Mouse (Mus musculus) C2C12 (cell line): Measurements from ENCODE around the gene Smox. TPM values are rescaled to one million over a fixed set of nuclear protein-coding genes. Genes with fewer than 3 reads are reported as not detected.

ENCODE experiments used
- H3K27me3 ChIP-seq: one replicate; pipeline ENCODE4 v1.6.1; 2011; ENCODE audit not compliant: control insufficient read depth, insufficient read depth, insufficient read length
- H3K36me3 ChIP-seq: one replicate; pipeline ENCODE4 v1.6.1; 2011; ENCODE audit not compliant: control insufficient read depth, insufficient read depth
- H3K4me3 ChIP-seq: one replicate; pipeline ENCODE4 v1.5.1; 2011; ENCODE audit warnings: mild to moderate bottlenecking, control low read depth; ENCODE audit not compliant: poor library complexity, insufficient read depth, severe bottlenecking
- H3K79me2 ChIP-seq: one replicate; pipeline ENCODE4 v1.6.1; 2011; ENCODE audit not compliant: control insufficient read depth, insufficient read depth
- H3K79me3 ChIP-seq: one replicate; pipeline ENCODE4 v1.6.1; 2011; ENCODE audit warnings: low read depth, control low read depth
- H3ac ChIP-seq: one replicate; pipeline ENCODE3; 2011; ENCODE audit warnings: low read depth; ENCODE audit not compliant: control insufficient read depth, insufficient read length
- CEBPB ChIP-seq: IDR thresholded peaks from one replicate; pipeline ENCODE4 v1.6.1; 2011; ENCODE audit warnings: low read depth, mild to moderate bottlenecking, control low read depth, moderate library complexity
- CTCF ChIP-seq: IDR thresholded peaks from one replicate; pipeline ENCODE4 v1.5.1; 2011; ENCODE audit not compliant: control insufficient read depth, insufficient read depth, insufficient read length
- FOSL1 ChIP-seq: IDR thresholded peaks from one replicate; pipeline ENCODE4 v1.8.0; 2011; ENCODE audit warnings: mild to moderate bottlenecking, low read length; ENCODE audit not compliant: poor library complexity, insufficient read depth, severe bottlenecking
- MAX ChIP-seq: IDR thresholded peaks from one replicate; pipeline ENCODE4 v1.6.1; 2011; ENCODE audit warnings: mild to moderate bottlenecking, control low read depth
- MYOD1 ChIP-seq: IDR thresholded peaks from one replicate; pipeline ENCODE4 v1.6.1; 2011; ENCODE audit warnings: low read depth; ENCODE audit not compliant: control insufficient read depth, insufficient read length
- MYOG ChIP-seq: IDR thresholded peaks from one replicate; pipeline ENCODE4 v1.6.1; 2011; ENCODE audit not compliant: control insufficient read depth, insufficient read length; ENCODE audit errors: extremely low read depth
- USF1 ChIP-seq: IDR thresholded peaks from one replicate; pipeline ENCODE4 v1.6.1; 2011; ENCODE audit warnings: low read depth, mild to moderate bottlenecking, control low read depth, moderate library complexity
- polyA plus RNA-seq: library from polyadenylated mRNA; unstranded; fragments of >200 nt; fragmentation: generic; extraction: Trizol; gene quantifications from one replicate; pipeline ENCODE4 v1.2.1, GENCODE M21; 2012; ENCODE audit warnings: missing spikeins

Smox gene
- polyA plus RNA-seq, 1 experiment = 44.7 TPM

GRCm38 (mm10) chr2:131518790-131519189, 27.5 kb downstream of the Smox start:
- no peak for TF ChIP-seq MYOG
- no peak for TF ChIP-seq CTCF
- peaks cover 20% of the 10 kb centered on the region for H3K36me3 ChIP-seq

GRCm38 (mm10) chr2:131520743-131521142, 29.4 kb downstream of the Smox start:
- Histone ChIP-seq H3ac (no peak overlapping the region), H3K36me3 (peaks cover 20% of the 10 kb centered on the region), H3K4me3 (no peak overlapping the region), H3K27me3 (no peaks in the 10 kb centered on the region), H3K79me2 (no peaks in the 10 kb centered on the region), H3K79me3 (no peaks in the 10 kb centered on the region)
- no peak for TF ChIP-seq MAX

More at GRCm38 (mm10) chr2:131518790-131519189, 27.5 kb downstream of the Smox start:
- no peaks in the 10 kb centered on the region for H3K79me3 ChIP-seq
- H3K4me3 ChIP-seq = no peak overlapping the region
- no peaks in the 10 kb centered on the region for H3K27me3 ChIP-seq
- no peak overlapping the region for H3ac ChIP-seq
- H3K79me2 ChIP-seq = no peaks in the 10 kb centered on the region

- Histone ChIP-seq H3ac (no peak overlapping the region), H3K79me3 (no peaks in the 10 kb centered on the region), H3K36me3 (no peaks in the 10 kb centered on the region), H3K27me3 (no peaks in the 10 kb centered on the region), H3K79me2 (no peaks in the 10 kb centered on the region), H3K4me3 (no peak overlapping the region)
- TF ChIP-seq CTCF (no peak), MAX (no peak), CEBPB (no peak), MYOG (no peak), USF1 (no peak), FOSL1 (no peak), MYOD1 (no peak)
These were observed 35.8 kb downstream of the Smox start for GRCm38 (mm10) chr2:131527061-131527460.

GRCm38 (mm10) chr2:131529898-131530622, 38.8 kb downstream of the Smox start:
- TF ChIP-seq CTCF = peak; percentile 73
- peak; percentile 13 for TF ChIP-seq MAX
- TF ChIP-seq MYOG = no peak
- H3ac ChIP-seq = no peak overlapping the region
- no peaks in the 10 kb centered on the region for H3K27me3 ChIP-seq
- H3K36me3 ChIP-seq = no peaks in the 10 kb centered on the region
- H3K4me3 ChIP-seq = no peak overlapping the region
- H3K79me3 ChIP-seq = no peaks in the 10 kb centered on the region
- H3K79me2 ChIP-seq = no peaks in the 10 kb centered on the region

- Histone ChIP-seq H3K36me3 (no peaks in the 10 kb centered on the region), H3ac (no peak overlapping the region)
- TF ChIP-seq CEBPB = no peak
- TF ChIP-seq CTCF = peak; percentile 83
These were observed 39.3 kb downstream of the Smox start for GRCm38 (mm10) chr2:131530623-131531008.

GRCm38 (mm10) chr2:131531271-131531670, 40.0 kb downstream of the Smox start:
- H3K79me3 ChIP-seq = no peaks in the 10 kb centered on the region
- no peak for TF ChIP-seq MAX
- no peak for TF ChIP-seq USF1
- TF ChIP-seq CEBPB = no peak
- H3K36me3 ChIP-seq = no peaks in the 10 kb centered on the region
- no peak overlapping the region for H3ac ChIP-seq
- no peak overlapping the region for H3K4me3 ChIP-seq
- no peaks in the 10 kb centered on the region for H3K79me2 ChIP-seq
- no peaks in the 10 kb centered on the region for H3K27me3 ChIP-seq

More at GRCm38 (mm10) chr2:131530623-131531008, 39.3 kb downstream of the Smox start:
- no peaks in the 10 kb centered on the region for H3K27me3 ChIP-seq
- H3K79me2 ChIP-seq = no peaks in the 10 kb centered on the region
- H3K79me3 ChIP-seq = no peaks in the 10 kb centered on the region
- H3K4me3 ChIP-seq = no peak overlapping the region
